Mouse (Mus musculus) small intestine, adult 2 months (tissue): ENCODE measurements around the gene Anxa5.

ENCODE experiments used
- CTCF ChIP-seq: fragments of 200-500 bp; IDR thresholded peaks from 2 replicates; pipeline ENCODE4 v1.5.1; 2012; ENCODE audit warnings: low read depth, mild to moderate bottlenecking, control low read depth, inconsistent platforms, low read length, moderate library complexity, mixed read lengths; ENCODE audit not compliant: insufficient replicate concordance, insufficient read length; ENCODE audit errors: extremely low read depth
- POLR2A ChIP-seq: fragments of 200-500 bp; IDR thresholded peaks from 2 replicates; pipeline ENCODE4 v1.6.1; 2012; ENCODE audit warnings: low read depth, mild to moderate bottlenecking, control low read depth, inconsistent platforms, low read length, moderate library complexity

DNA sequence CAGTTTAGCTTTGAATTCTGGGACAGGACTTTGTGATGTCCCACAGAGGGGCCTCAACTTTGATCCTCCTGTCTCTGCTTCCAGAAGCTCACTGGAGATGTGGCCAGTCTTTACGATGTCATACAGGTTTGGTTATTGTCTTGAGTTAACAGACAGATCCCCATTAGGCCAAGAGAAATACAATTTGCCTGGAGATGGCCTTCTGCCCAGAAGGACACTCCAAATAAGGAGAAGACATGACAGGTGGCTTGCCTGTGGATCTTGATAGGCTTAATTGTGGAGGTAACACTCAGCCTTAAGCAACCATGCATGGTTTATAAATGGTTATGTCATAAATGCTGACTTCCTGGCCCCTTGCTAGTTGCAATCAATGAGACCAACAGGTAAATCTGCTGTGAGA lies 23.2 kb downstream of the Anxa5 start:
- no peak for TF ChIP-seq CTCF
- TF ChIP-seq POLR2A = no peak
